Mouse (Mus musculus) embryo, embryonic 11 days (tissue): ENCODE measurements around the gene Rpl10a.

ENCODE experiments used
- DNase-seq: peaks from one replicate; pipeline ENCODE4 v3.0.0-alpha.2; 2015

Gene Rpl10a

GRCm38 (mm10) chr17:28361921-28362652 is 33.8 kb downstream of the Rpl10a start:
- no peak for DNase-seq

GRCm38 (mm10) chr17:28362653-28363292 is 34.5 kb downstream of the Rpl10a start:
- peak; percentile 59 for DNase-seq

GRCm38 (mm10) chr17:28363507-28363906 is 35.2 kb downstream of the Rpl10a start:
- no peak for DNase-seq

- DNase-seq: no peak
Observed at GRCm38 (mm10) chr17:28365122-28365521, 36.9 kb downstream of the Rpl10a start, which contains the start of gene Tulp1. Gene Tulp1 (minus strand): TSS chr17:28365222.

- peak; percentile 84 for DNase-seq
Observed at GRCm38 (mm10) chr17:28368449-28368848, 40.2 kb downstream of the Rpl10a start.

GRCm38 (mm10) chr17:28369056-28369455 is 40.8 kb downstream of the Rpl10a start:
- DNase-seq: no peak

- DNase-seq: no peak
Observed at GRCm38 (mm10) chr17:28371286-28371685, 43.0 kb downstream of the Rpl10a start.

GRCm38 (mm10) chr17:28371941-28372340 is 43.7 kb downstream of the Rpl10a start:
- DNase-seq: no peak

GRCm38 (mm10) chr17:28373821-28374220 is 45.5 kb downstream of the Rpl10a start:
- DNase-seq: peak; percentile 68

- no peak for DNase-seq
Observed at GRCm38 (mm10) chr17:28374494-28374893, 46.2 kb downstream of the Rpl10a start.

GRCm38 (mm10) chr17:28375592-28376061 is 47.4 kb downstream of the Rpl10a start:
- DNase-seq: no peak

GRCm38 (mm10) chr17:28380255-28380654 is 52.0 kb downstream of the Rpl10a start:
- no peak for DNase-seq
